ENCODE assay signal across 11 mouse cellular contexts in genomic region chr17:25575208-25575971, GRCm38 (mm10). TPM values are rescaled to one million over a fixed set of nuclear protein-coding genes. Genes with fewer than 3 reads are reported as not detected.
DNase-seq lines count a peak whose midpoint lies in the region; ATAC-seq lines count a peak whose summit lies in the region.
"Had no signal": no experiment of that assay in that cellular context is flagged by ENCODE, and none has a peak within 500 bp of the region (broad histone marks: within the 10 kb centered on the region; RNA-seq: fewer than 3 reads in every experiment).

No protein-coding gene starts in this region.

- intact Hi-C loops in heart, postnatal 36 days (cut with DNase I) = no loop called here
- intact Hi-C loops in gastrocnemius, postnatal 14 days (cut with DNase I; ENCODE audit: low total_unique reads) = no loop called here

- DNase-seq in heart, postnatal 36 days = no peak
- DNase-seq in midbrain, embryonic 11.5 days (ENCODE audit: low spot score, missing footprints) = no peak
- DNase-seq in gastrocnemius, postnatal 14 days = peak; percentile 69
- no peak for DNase-seq in kidney, postnatal 36 days
- DNase-seq: cerebellum, adult 11 months had no signal

- H3K36me3 ChIP-seq in heart, embryonic 13.5 days = no peaks in the 10 kb centered on the region
- no peaks in the 10 kb centered on the region for H3K36me3 ChIP-seq in midbrain, embryonic 12.5 days
- H3K36me3 ChIP-seq in midbrain, embryonic 11.5 days (ENCODE audit: control insufficient read depth, insufficient read depth, low read length) = no peaks in the 10 kb centered on the region
- no peaks in the 10 kb centered on the region for H3K36me3 ChIP-seq in limb, embryonic 13.5 days

- no peak overlapping the region for H3K9ac ChIP-seq in heart, embryonic 13.5 days
- 0 out of 2 replicates have a peak overlapping the region, but pooled peaks have one; percentile 28 for H3K9ac ChIP-seq in midbrain, embryonic 12.5 days (replicated peaks)
- no peak overlapping the region for H3K9ac ChIP-seq in midbrain, embryonic 11.5 days (ENCODE audit: low read length)
- H3K9ac ChIP-seq in limb, embryonic 13.5 days = no peak overlapping the region

- 40% methylated on average over 12 of the region's 12 CpGs for WGBS in heart, embryonic 13.5 days
- WGBS in midbrain, embryonic 12.5 days = 82% methylated on average over 12 of the region's 12 CpGs
- WGBS in midbrain, embryonic 11.5 days = 76% methylated on average over 12 of the region's 12 CpGs
- 64% methylated on average over 12 of the region's 12 CpGs for WGBS in limb, embryonic 13.5 days

- H3K27ac ChIP-seq in heart, embryonic 13.5 days (replicated peaks) = peak overlapping the region; percentile 71
- H3K27ac ChIP-seq in midbrain, embryonic 12.5 days (replicated peaks) = no peak overlapping the region
- no peak overlapping the region for H3K27ac ChIP-seq in midbrain, embryonic 11.5 days (ENCODE audit: low read depth, low read length)
- peak overlapping the region; percentile 15; the same call in 1 of the 2 replicates for H3K27ac ChIP-seq in limb, embryonic 13.5 days
- H3K27ac ChIP-seq: kidney, postnatal 0 days had no signal

- ATAC-seq in heart, embryonic 13.5 days (ENCODE audit: extremely low read depth, insufficient number of reproducible peaks, low FRiP score, low TSS enrichment) = no peak
- no peak for ATAC-seq in midbrain, embryonic 12.5 days (ENCODE audit: low FRiP score, low read depth)
- no peak for ATAC-seq in midbrain, embryonic 11.5 days (ENCODE audit: low FRiP score)
- peak; percentile 33; the same call in 1 of the 2 replicates for ATAC-seq in limb, embryonic 13.5 days (ENCODE audit: low FRiP score, low read depth)
- ATAC-seq in CD4-positive, CD25-positive, alpha-beta regulatory T cell, adult 4 months = no peak

- H3K4me3 ChIP-seq in heart, embryonic 13.5 days = no peak overlapping the region
- no peak overlapping the region for H3K4me3 ChIP-seq in midbrain, embryonic 12.5 days
- no peak overlapping the region for H3K4me3 ChIP-seq in midbrain, embryonic 11.5 days (ENCODE audit: low read depth, low read length)
- no peak overlapping the region for H3K4me3 ChIP-seq in limb, embryonic 13.5 days

- peaks cover 35% of the 10 kb centered on the region for H3K27me3 ChIP-seq in heart, embryonic 13.5 days (replicated peaks)
- peaks cover 50% of the 10 kb centered on the region for H3K27me3 ChIP-seq in midbrain, embryonic 12.5 days
- peaks cover 5% of the 10 kb centered on the region for H3K27me3 ChIP-seq in midbrain, embryonic 11.5 days (ENCODE audit: control insufficient read depth, insufficient read depth, low read length)
- peaks cover 44% of the 10 kb centered on the region for H3K27me3 ChIP-seq in limb, embryonic 13.5 days

- H3K4me2 ChIP-seq in heart, embryonic 13.5 days = peak overlapping the region; percentile 25
- no peak overlapping the region for H3K4me2 ChIP-seq in midbrain, embryonic 12.5 days (replicated peaks)
- H3K4me2 ChIP-seq in midbrain, embryonic 11.5 days = no peak overlapping the region
- no peak overlapping the region for H3K4me2 ChIP-seq in limb, embryonic 13.5 days (replicated peaks)

- H3K4me1 ChIP-seq in heart, embryonic 13.5 days = peaks cover 55% of the 10 kb centered on the region
- peaks cover 28% of the 10 kb centered on the region for H3K4me1 ChIP-seq in midbrain, embryonic 12.5 days
- peaks cover 18% of the 10 kb centered on the region for H3K4me1 ChIP-seq in midbrain, embryonic 11.5 days (ENCODE audit: control insufficient read depth, insufficient read depth, low read length)
- peaks cover 40% of the 10 kb centered on the region for H3K4me1 ChIP-seq in limb, embryonic 13.5 days

- no peaks in the 10 kb centered on the region for H3K9me3 ChIP-seq in heart, embryonic 13.5 days
- no peaks in the 10 kb centered on the region for H3K9me3 ChIP-seq in midbrain, embryonic 12.5 days
- H3K9me3 ChIP-seq in midbrain, embryonic 11.5 days (ENCODE audit: control insufficient read depth, low read length) = no peaks in the 10 kb centered on the region
- no peaks in the 10 kb centered on the region for H3K9me3 ChIP-seq in limb, embryonic 13.5 days

RNA-seq across cellular contexts. Expression of gene Lmf1, which starts 3.5 kb away (rescaled TPM):
- polyA plus RNA-seq in heart, embryonic 13.5 days (2015; fragmentation: Nextera tagmentation; extraction: Ambion mirVana) = 30.2 and 35.7 TPM in 2 replicates
- total RNA-seq in heart, postnatal 36 days (2021) = 10 to 100 TPM; 27.4 to 33.8 TPM
- polyA plus RNA-seq in midbrain, embryonic 12.5 days (2016; fragmentation: Nextera tagmentation; extraction: Ambion mirVana) = 20.5 and 21.5 TPM in 2 replicates
- polyA plus RNA-seq in midbrain, embryonic 11.5 days (2014; fragmentation: Nextera tagmentation; extraction: Ambion mirVana) = 19.2 and 20.6 TPM in 2 replicates
- total RNA-seq in gastrocnemius, postnatal 14 days (2021) = 10 to 100 TPM; 13.1 to 13.8 TPM
- 31.2 and 33.2 TPM in 2 replicates for polyA plus RNA-seq in limb, embryonic 13.5 days (2015; fragmentation: Nextera tagmentation; extraction: Ambion mirVana)
- 10 to 100 TPM; 22.0 to 26.0 TPM for polyA plus RNA-seq in CD4-positive, CD25-positive, alpha-beta regulatory T cell, adult 4 months (2017; shearing (Covaris generic))

RNA-seq across cellular contexts. Expression of gene Sox8, which starts 4.9 kb away (rescaled TPM):
- 0.53 and 1.5 TPM in 2 replicates for polyA plus RNA-seq in heart, embryonic 13.5 days (2015; fragmentation: Nextera tagmentation; extraction: Ambion mirVana)
- total RNA-seq in heart, postnatal 36 days (2021) = under 1 TPM; 0.33 to 0.49 TPM
- 3.2 and 4.7 TPM in 2 replicates for polyA plus RNA-seq in midbrain, embryonic 12.5 days (2016; fragmentation: Nextera tagmentation; extraction: Ambion mirVana)
- 2.0 and 2.1 TPM in 2 replicates for polyA plus RNA-seq in midbrain, embryonic 11.5 days (2014; fragmentation: Nextera tagmentation; extraction: Ambion mirVana)
- 1 to 10 TPM; 7.2 to 8.8 TPM for total RNA-seq in gastrocnemius, postnatal 14 days (2021)
- polyA plus RNA-seq in limb, embryonic 13.5 days (2015; fragmentation: Nextera tagmentation; extraction: Ambion mirVana) = 15.0 and 16.5 TPM in 2 replicates
- polyA plus RNA-seq in CD4-positive, CD25-positive, alpha-beta regulatory T cell, adult 4 months (2017; shearing (Covaris generic)) = not detected
- total RNA-seq: liver, adult 2 months had no signal
- polyA plus RNA-seq: liver, adult 2 months had no signal

Comparison
In these comparisons a context has a peak if more than half of its experiments do, and no peak if none do; other contexts are left out.
1. H3K27ac ChIP-seq: peak in heart, embryonic 13.5 days (single experiment) and limb, embryonic 13.5 days (single experiment); none in midbrain, embryonic 12.5 days (single experiment) and midbrain, embryonic 11.5 days (single experiment).